Mouse (Mus musculus): ENCODE data around the gene Usp15. TPM values are rescaled to one million over a fixed set of nuclear protein-coding genes. Genes with fewer than 3 reads are reported as not detected.

Gene Usp15
- polyA plus RNA-seq, 1 experiment from 2014 or later: 77.1 TPM

DNA sequence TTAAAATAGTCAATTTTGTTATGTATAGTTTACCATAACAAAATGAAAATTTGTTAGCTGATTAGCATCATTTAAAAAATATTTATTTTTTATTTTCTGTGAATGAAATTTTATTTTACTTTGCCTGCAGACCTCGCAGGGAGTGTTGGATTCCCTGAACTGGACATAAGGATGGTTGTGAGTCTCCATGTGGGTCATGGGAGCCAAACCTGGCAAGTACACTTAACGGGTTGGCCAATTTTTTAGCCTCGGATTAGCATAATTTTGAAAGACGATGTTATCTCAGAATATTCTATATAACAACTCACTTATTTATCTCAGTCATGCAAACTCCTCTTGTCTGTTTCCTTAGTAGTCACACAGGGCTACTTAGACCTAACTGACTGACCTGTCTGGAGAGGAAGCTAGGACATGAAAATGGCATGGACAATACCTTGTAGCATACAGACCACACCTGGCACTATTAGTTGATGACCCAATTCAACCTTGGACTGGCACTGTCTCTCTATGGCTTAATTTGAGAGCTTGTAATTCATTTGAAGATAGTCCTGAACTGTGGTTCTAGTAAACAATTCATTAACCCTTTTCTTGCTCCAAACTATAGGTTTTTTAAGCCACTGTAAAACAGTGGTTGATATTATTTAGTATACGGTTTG is 54.3 kb downstream of the Usp15 start:
- H3K4me2 ChIP-seq (ENCODE audit: low read depth, severe bottlenecking): no peak overlapping the region
- ATAC-seq (ENCODE audit: insufficient number of reproducible peaks, low FRiP score, low TSS enrichment, low read depth): no peak
- no peaks in the 10 kb centered on the region for H3K9me3 ChIP-seq (ENCODE audit: control insufficient read depth, low read length)
- WGBS: 93% methylated on average over 5 of the region's 5 CpGs
- H3K27me3 ChIP-seq (ENCODE audit: control insufficient read depth, insufficient read depth, low read length): no peaks in the 10 kb centered on the region
- no peak overlapping the region for H3K4me3 ChIP-seq (ENCODE audit: low read depth, low read length)
- no peaks in the 10 kb centered on the region for H3K4me1 ChIP-seq (ENCODE audit: control insufficient read depth, insufficient read depth, low read length)
- H3K9ac ChIP-seq (ENCODE audit: low read length): no peak overlapping the region
- H3K36me3 ChIP-seq (ENCODE audit: control insufficient read depth, insufficient read depth, low read length): no peaks in the 10 kb centered on the region
- no peak for DNase-seq (ENCODE audit: low spot score)
- no peak overlapping the region for H3K27ac ChIP-seq (replicated peaks; ENCODE audit: low read depth, low read length)

DNA sequence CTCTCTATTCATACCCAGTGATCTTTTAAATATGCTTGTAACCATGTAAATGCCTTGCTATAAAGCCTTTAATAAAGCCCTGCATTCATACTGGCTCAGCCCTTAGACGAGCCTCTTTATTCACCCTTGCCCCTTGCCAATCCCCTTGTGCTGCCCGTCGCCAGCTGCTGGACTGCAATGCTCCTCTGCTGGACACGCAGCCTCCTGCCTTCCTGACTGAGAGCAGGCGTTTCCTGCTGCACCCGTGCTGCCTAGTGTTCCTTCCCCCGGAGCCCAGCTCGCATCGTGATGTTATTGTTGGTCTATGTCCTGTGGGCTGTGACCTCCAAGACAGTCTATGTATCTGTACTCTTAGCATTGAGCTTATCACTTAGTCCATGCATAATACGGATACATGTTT is 61.0 kb downstream of the Usp15 start:
- DNase-seq (ENCODE audit: low spot score): no peak
- H3K27ac ChIP-seq (replicated peaks; ENCODE audit: low read depth, low read length): no peak overlapping the region
- no peak for ATAC-seq (ENCODE audit: insufficient number of reproducible peaks, low FRiP score, low TSS enrichment, low read depth)
- no peaks in the 10 kb centered on the region for H3K27me3 ChIP-seq (ENCODE audit: control insufficient read depth, insufficient read depth, low read length)
- H3K9me3 ChIP-seq (ENCODE audit: control insufficient read depth, low read length): no peaks in the 10 kb centered on the region
- no peak overlapping the region for H3K4me3 ChIP-seq (ENCODE audit: low read depth, low read length)
- no peak overlapping the region for H3K9ac ChIP-seq (ENCODE audit: low read length)
- WGBS: 88% methylated on average over 10 of the region's 10 CpGs
- no peaks in the 10 kb centered on the region for H3K4me1 ChIP-seq (ENCODE audit: control insufficient read depth, insufficient read depth, low read length)
- peaks cover 6% of the 10 kb centered on the region; the same call in 1 of the 2 replicates for H3K36me3 ChIP-seq (ENCODE audit: control insufficient read depth, insufficient read depth, low read length)
- H3K4me2 ChIP-seq (ENCODE audit: low read depth, severe bottlenecking): no peak overlapping the region

- no peaks in the 10 kb centered on the region for H3K4me1 ChIP-seq (ENCODE audit: control insufficient read depth, insufficient read depth, low read length)
- no peak overlapping the region for H3K4me2 ChIP-seq (ENCODE audit: low read depth, severe bottlenecking)
- 95% methylated on average over 10 of the region's 10 CpGs for WGBS
- H3K27ac ChIP-seq (replicated peaks; ENCODE audit: low read depth, low read length): no peak overlapping the region
- no peaks in the 10 kb centered on the region for H3K27me3 ChIP-seq (ENCODE audit: control insufficient read depth, insufficient read depth, low read length)
- no peak overlapping the region for H3K9ac ChIP-seq (ENCODE audit: low read length)
- peaks cover 13% of the 10 kb centered on the region; the same call in 1 of the 2 replicates for H3K36me3 ChIP-seq (ENCODE audit: control insufficient read depth, insufficient read depth, low read length)
- no peaks in the 10 kb centered on the region for H3K9me3 ChIP-seq (ENCODE audit: control insufficient read depth, low read length)
- ATAC-seq (ENCODE audit: insufficient number of reproducible peaks, low FRiP score, low TSS enrichment, low read depth) (no peak), DNase-seq (ENCODE audit: low spot score) (no peak)
- no peak overlapping the region for H3K4me3 ChIP-seq (ENCODE audit: low read depth, low read length)
These were observed 65.3 kb downstream of the Usp15 start for GRCm38 (mm10) chr10:123131487-123131886.

GRCm38 (mm10) chr10:123120666-123121392 is 76.0 kb downstream of the Usp15 start:
- Histone ChIP-seq H3K4me3 (ENCODE audit: low read depth, low read length) (no peak overlapping the region), H3K9ac (ENCODE audit: low read length) (no peak overlapping the region), H3K4me2 (ENCODE audit: low read depth, severe bottlenecking) (no peak overlapping the region), H3K27me3 (ENCODE audit: control insufficient read depth, insufficient read depth, low read length) (no peaks in the 10 kb centered on the region), H3K27ac (replicated peaks; ENCODE audit: low read depth, low read length) (no peak overlapping the region), H3K36me3 (ENCODE audit: control insufficient read depth, insufficient read depth, low read length) (peaks cover 19% of the 10 kb centered on the region), H3K4me1 (ENCODE audit: control insufficient read depth, insufficient read depth, low read length) (no peaks in the 10 kb centered on the region), H3K9me3 (ENCODE audit: control insufficient read depth, low read length) (no peaks in the 10 kb centered on the region)
- ATAC-seq (ENCODE audit: insufficient number of reproducible peaks, low FRiP score, low TSS enrichment, low read depth) (no peak), DNase-seq (ENCODE audit: low spot score) (peak; percentile 12)
- 94% methylated on average over 14 of the region's 14 CpGs for WGBS

DNA sequence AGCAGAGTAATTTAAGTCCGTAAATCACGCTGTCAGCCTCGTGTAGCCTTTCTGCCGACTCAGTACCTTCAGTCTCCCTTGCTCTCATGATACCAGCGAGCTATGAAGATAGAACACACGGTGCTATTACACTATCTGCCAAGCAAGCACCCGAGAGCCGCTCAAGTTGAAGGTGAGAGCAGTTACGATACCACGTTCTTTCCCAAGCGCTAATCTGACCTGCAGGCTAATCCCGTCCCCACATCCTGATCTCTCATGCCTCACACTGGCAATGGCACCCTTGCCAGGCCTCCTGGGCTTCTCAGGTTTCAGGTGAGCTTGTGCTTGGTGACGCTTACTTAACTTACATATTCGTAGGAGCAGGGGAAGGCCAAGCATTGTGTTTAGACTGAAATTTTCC is 79.9 kb downstream of the Usp15 start:
- H3K4me1 ChIP-seq (ENCODE audit: control insufficient read depth, insufficient read depth, low read length): no peaks in the 10 kb centered on the region
- no peaks in the 10 kb centered on the region for H3K9me3 ChIP-seq (ENCODE audit: control insufficient read depth, low read length)
- DNase-seq (ENCODE audit: low spot score) (no peak), ATAC-seq (ENCODE audit: insufficient number of reproducible peaks, low FRiP score, low TSS enrichment, low read depth) (no peak)
- no peak overlapping the region for H3K4me2 ChIP-seq (ENCODE audit: low read depth, severe bottlenecking)
- WGBS: 80% methylated on average over 14 of the region's 14 CpGs
- H3K9ac ChIP-seq (ENCODE audit: low read length): no peak overlapping the region
- no peak overlapping the region for H3K4me3 ChIP-seq (ENCODE audit: low read depth, low read length)
- no peaks in the 10 kb centered on the region for H3K27me3 ChIP-seq (ENCODE audit: control insufficient read depth, insufficient read depth, low read length)
- no peak overlapping the region for H3K27ac ChIP-seq (replicated peaks; ENCODE audit: low read depth, low read length)
- H3K36me3 ChIP-seq (ENCODE audit: control insufficient read depth, insufficient read depth, low read length): peaks cover 13% of the 10 kb centered on the region

- ATAC-seq (ENCODE audit: insufficient number of reproducible peaks, low FRiP score, low TSS enrichment, low read depth): no peak
- 95% methylated on average over 8 of the region's 8 CpGs for WGBS
- H3K36me3 ChIP-seq (ENCODE audit: control insufficient read depth, insufficient read depth, low read length): peaks cover 8% of the 10 kb centered on the region; the same call in 1 of the 2 replicates
These were observed 83.3 kb downstream of the Usp15 start for GRCm38 (mm10) chr10:123113466-123113865.

DNA sequence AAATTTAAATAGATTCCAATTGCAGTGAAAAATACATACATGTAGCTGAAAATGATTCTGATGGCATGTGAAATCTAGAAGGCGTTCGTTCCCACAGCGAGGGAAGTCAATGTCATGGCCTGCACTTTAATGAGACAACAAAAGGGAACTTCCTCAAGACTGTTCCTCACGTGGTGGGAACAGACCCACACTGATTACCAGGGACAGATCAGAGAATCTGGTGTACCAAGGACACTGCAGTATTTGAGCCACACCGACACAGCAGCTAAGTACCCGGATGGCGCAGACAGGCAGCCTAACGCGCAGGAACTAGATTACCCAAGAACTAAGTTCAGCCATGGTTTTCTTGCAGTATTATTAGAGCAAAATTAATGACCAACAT is 84.0 kb downstream of the Usp15 start:
- no peak overlapping the region for H3K9ac ChIP-seq (ENCODE audit: low read length)
- DNase-seq (ENCODE audit: low spot score) (no peak), ATAC-seq (ENCODE audit: insufficient number of reproducible peaks, low FRiP score, low TSS enrichment, low read depth) (no peak)
- H3K9me3 ChIP-seq (ENCODE audit: control insufficient read depth, low read length): no peaks in the 10 kb centered on the region
- peaks cover 8% of the 10 kb centered on the region; the same call in 1 of the 2 replicates for H3K36me3 ChIP-seq (ENCODE audit: control insufficient read depth, insufficient read depth, low read length)
- 95% methylated on average over 9 of the region's 9 CpGs for WGBS
- H3K4me1 ChIP-seq (ENCODE audit: control insufficient read depth, insufficient read depth, low read length): no peaks in the 10 kb centered on the region
- H3K27ac ChIP-seq (replicated peaks; ENCODE audit: low read depth, low read length): no peak overlapping the region
- H3K4me2 ChIP-seq (ENCODE audit: low read depth, severe bottlenecking): no peak overlapping the region
- H3K27me3 ChIP-seq (ENCODE audit: control insufficient read depth, insufficient read depth, low read length): no peaks in the 10 kb centered on the region
- H3K4me3 ChIP-seq (ENCODE audit: low read depth, low read length): no peak overlapping the region

More at GRCm38 (mm10) chr10:123113466-123113865, 83.3 kb downstream of the Usp15 start:
- peak; percentile 7 for DNase-seq (ENCODE audit: low spot score)
- Histone ChIP-seq H3K9me3 (ENCODE audit: control insufficient read depth, low read length) (no peaks in the 10 kb centered on the region), H3K4me2 (ENCODE audit: low read depth, severe bottlenecking) (no peak overlapping the region), H3K4me3 (ENCODE audit: low read depth, low read length) (no peak overlapping the region), H3K27ac (replicated peaks; ENCODE audit: low read depth, low read length) (no peak overlapping the region), H3K4me1 (ENCODE audit: control insufficient read depth, insufficient read depth, low read length) (no peaks in the 10 kb centered on the region), H3K9ac (ENCODE audit: low read length) (no peak overlapping the region), H3K27me3 (ENCODE audit: control insufficient read depth, insufficient read depth, low read length) (no peaks in the 10 kb centered on the region)

DNA sequence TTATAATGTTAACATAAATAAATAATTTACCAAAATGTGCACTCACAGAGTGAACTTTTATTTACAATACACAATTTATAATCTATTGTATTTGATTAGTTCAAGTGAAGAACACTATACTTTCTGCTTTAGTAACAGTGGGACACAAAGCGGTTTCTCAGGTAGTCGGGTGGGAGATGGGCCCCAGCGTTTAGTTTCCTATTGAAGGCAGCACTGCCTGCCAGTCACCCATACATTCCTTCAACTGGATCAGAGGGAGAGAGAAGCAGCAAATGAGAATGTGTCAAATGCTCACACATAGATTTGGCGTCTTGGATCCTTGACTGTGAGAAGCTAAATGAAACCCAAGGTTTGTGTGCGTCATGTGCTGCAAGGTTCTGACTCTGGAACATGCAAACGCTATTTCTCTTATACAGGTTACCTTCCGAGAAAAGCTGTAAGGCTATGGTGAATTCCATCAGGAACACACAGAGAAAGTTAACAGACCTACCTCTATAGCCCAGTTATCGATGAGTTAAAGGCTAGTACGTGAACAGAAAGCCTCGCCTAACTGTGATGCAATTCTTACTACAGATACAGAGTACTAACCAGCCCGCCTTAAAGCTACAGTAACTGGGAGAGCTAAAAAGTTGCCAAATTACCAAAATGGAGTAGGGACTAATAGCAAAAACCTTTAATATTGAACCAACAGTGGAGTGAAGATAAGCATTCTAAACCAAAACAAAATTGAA is 84.6 kb downstream of the Usp15 start:
- Histone ChIP-seq H3K9ac (ENCODE audit: low read length) (no peak overlapping the region), H3K36me3 (ENCODE audit: control insufficient read depth, insufficient read depth, low read length) (peaks cover 7% of the 10 kb centered on the region; the same call in 1 of the 2 replicates), H3K4me3 (ENCODE audit: low read depth, low read length) (no peak overlapping the region), H3K4me1 (ENCODE audit: control insufficient read depth, insufficient read depth, low read length) (no peaks in the 10 kb centered on the region), H3K9me3 (ENCODE audit: control insufficient read depth, low read length) (no peaks in the 10 kb centered on the region), H3K27me3 (ENCODE audit: control insufficient read depth, insufficient read depth, low read length) (no peaks in the 10 kb centered on the region), H3K4me2 (ENCODE audit: low read depth, severe bottlenecking) (no peak overlapping the region), H3K27ac (replicated peaks; ENCODE audit: low read depth, low read length) (no peak overlapping the region)
- WGBS: 92% methylated on average over 11 of the region's 11 CpGs
- peak; percentile 13 for DNase-seq (ENCODE audit: low spot score)
- no peak for ATAC-seq (ENCODE audit: insufficient number of reproducible peaks, low FRiP score, low TSS enrichment, low read depth)
